Mouse (Mus musculus): ENCODE measurements around the gene Olfr461. TPM values are rescaled to one million over a fixed set of nuclear protein-coding genes. Genes with fewer than 3 reads are reported as not detected.
"Not testable (repeated sequence)": the region's sequence is repeated elsewhere in the genome, so short reads cannot be mapped to it uniquely, and the experiment has no call there.

The Olfr461 gene
- not detected in 2 replicates for total RNA-seq (2015)
- total RNA-seq (2017), result not detected in 2 replicates

GRCm38 (mm10) chr6:40554950-40555349 is at the start of gene Olfr461:
Gene Olfr461 (minus strand): TSS chr6:40555050.
- peak; percentile 48; the same call in 1 of the 2 replicates for ATAC-seq (replicated peaks; ENCODE audit: poor library complexity)

- not testable (repeated sequence) for ATAC-seq (replicated peaks; ENCODE audit: poor library complexity)
Observed at GRCm38 (mm10) chr6:40598546-40598945, 43.7 kb upstream of the Olfr461 start.

- peak; percentile 99 for ATAC-seq (replicated peaks; ENCODE audit: poor library complexity)
Observed at GRCm38 (mm10) chr6:40594804-40595550, 40.1 kb upstream of the Olfr461 start.

- peak; percentile 85 for ATAC-seq (replicated peaks; ENCODE audit: poor library complexity)
Observed at GRCm38 (mm10) chr6:40588346-40588745, 33.5 kb upstream of the Olfr461 start.

- ATAC-seq (replicated peaks; ENCODE audit: poor library complexity), result peak; percentile 60
Observed at GRCm38 (mm10) chr6:40585645-40586044, 30.8 kb upstream of the Olfr461 start, which contains the start of gene Clec5a. Gene Clec5a (minus strand): TSS chr6:40585821.

GRCm38 (mm10) chr6:40584336-40584735 is 29.5 kb upstream of the Olfr461 start:
- ATAC-seq (replicated peaks; ENCODE audit: poor library complexity), result peak; percentile 76

- ATAC-seq (replicated peaks; ENCODE audit: poor library complexity), result peak; percentile 89
Observed at GRCm38 (mm10) chr6:40576305-40576704, 21.5 kb upstream of the Olfr461 start.

GRCm38 (mm10) chr6:40573618-40574017 is 18.8 kb upstream of the Olfr461 start:
- peak; percentile 71 for ATAC-seq (replicated peaks; ENCODE audit: poor library complexity)

GRCm38 (mm10) chr6:40569187-40569586 is 14.3 kb upstream of the Olfr461 start, which contains the start of gene Olfr460:
Gene Olfr460 (plus strand): TSS chr6:40569487.
- ATAC-seq (replicated peaks; ENCODE audit: poor library complexity), result no peak

- peak; percentile 80 for ATAC-seq (replicated peaks; ENCODE audit: poor library complexity)
Observed at GRCm38 (mm10) chr6:40544690-40545089, 10.2 kb downstream of the Olfr461 start.

- ATAC-seq (replicated peaks; ENCODE audit: poor library complexity), result no peak
Observed at GRCm38 (mm10) chr6:40519408-40519807, 35.4 kb downstream of the Olfr461 start, which contains the start of gene Prss37. Gene Prss37 (minus strand): TSS chr6:40519508.

- no peak for ATAC-seq (replicated peaks; ENCODE audit: poor library complexity)
Observed at GRCm38 (mm10) chr6:40493229-40493628, 61.6 kb downstream of the Olfr461 start, which contains the start of gene Tas2r108. Gene Tas2r108 (plus strand): TSS chr6:40493529.

Other genes starting within 250 kb of the Olfr461 start
- 24.7 and 29.7 TPM in 2 replicates for gene Agk, start 229.9 kb downstream of the Olfr461 start, total RNA-seq (2015)
- gene Agk, start 229.9 kb downstream of the Olfr461 start, total RNA-seq (2017), result 30.0 and 45.8 TPM in 2 replicates
- gene E330009J07Rik, start 118.9 kb downstream of the Olfr461 start, total RNA-seq (2015), result 7.0 and 9.2 TPM in 2 replicates
- 12.3 and 12.5 TPM in 2 replicates for gene E330009J07Rik, start 118.9 kb downstream of the Olfr461 start, total RNA-seq (2017)
- not detected in 2 replicates for gene Wee2, start 116.0 kb downstream of the Olfr461 start, total RNA-seq (2015)
- not detected in 2 replicates for gene Wee2, start 116.0 kb downstream of the Olfr461 start, total RNA-seq (2017)
- gene Ssbp1, start 83.7 kb downstream of the Olfr461 start, total RNA-seq (2015), result 155 and 183 TPM in 2 replicates
- gene Ssbp1, start 83.7 kb downstream of the Olfr461 start, total RNA-seq (2017), result 98.6 and 141 TPM in 2 replicates
- not detected in 2 replicates for gene Tas2r137, start 63.8 kb downstream of the Olfr461 start, total RNA-seq (2015)
- not detected in 2 replicates for gene Tas2r137, start 63.8 kb downstream of the Olfr461 start, total RNA-seq (2017)
- not detected in 2 replicates for gene Tas2r108, start 61.5 kb downstream of the Olfr461 start, total RNA-seq (2015)
- not detected in 2 replicates for gene Tas2r108, start 61.5 kb downstream of the Olfr461 start, total RNA-seq (2017)
- not detected in 2 replicates for gene Prss37, start 35.5 kb downstream of the Olfr461 start, total RNA-seq (2015)
- not detected in 2 replicates for gene Prss37, start 35.5 kb downstream of the Olfr461 start, total RNA-seq (2017)
- gene Olfr460, start 14.4 kb upstream of the Olfr461 start, total RNA-seq (2015), result not detected in 2 replicates
- gene Olfr460, start 14.4 kb upstream of the Olfr461 start, total RNA-seq (2017), result not detected in 2 replicates
- 90.9 and 108 TPM in 2 replicates for gene Clec5a, start 30.8 kb upstream of the Olfr461 start, total RNA-seq (2015)
- 113 and 138 TPM in 2 replicates for gene Clec5a, start 30.8 kb upstream of the Olfr461 start, total RNA-seq (2017)
- gene Tas2r138, start 58.3 kb upstream of the Olfr461 start, total RNA-seq (2015), result not detected in 2 replicates
- gene Tas2r138, start 58.3 kb upstream of the Olfr461 start, total RNA-seq (2017), result not detected in 2 replicates
- 35.6 and 43.9 TPM in 2 replicates for gene Mgam, start 73.8 kb upstream of the Olfr461 start, total RNA-seq (2015)
- 55.5 and 85.3 TPM in 2 replicates for gene Mgam, start 73.8 kb upstream of the Olfr461 start, total RNA-seq (2017)

All from megakaryocyte progenitor cell, adult 5-6 weeks (primary cell).